Comparison of ENCODE assay signal across 8 mouse cellular contexts in the genomic region with DNA sequence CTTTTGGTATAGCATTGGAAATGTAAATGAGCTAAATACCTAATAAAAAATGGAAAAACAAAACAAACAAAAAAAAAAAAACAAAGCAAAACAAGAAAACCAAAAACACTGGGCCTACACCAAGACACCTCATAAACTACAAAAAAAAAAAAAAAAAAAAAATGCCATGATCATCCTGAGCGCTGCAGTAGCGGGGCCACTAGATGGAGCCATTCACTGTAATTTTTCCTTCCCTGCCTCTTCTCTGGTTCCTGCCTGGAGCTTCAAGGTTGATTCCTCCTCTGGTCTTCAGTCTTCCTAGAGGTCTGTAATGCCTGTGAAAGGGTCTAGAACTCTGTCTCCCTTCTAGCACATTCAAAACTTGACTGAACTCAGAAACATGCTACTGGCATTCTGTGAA. TPM values are rescaled to one million over a fixed set of nuclear protein-coding genes. Genes with fewer than 3 reads are reported as not detected.
A peak's percentile ranks its signal among the peaks of the same experiment; 100 is the strongest.
DNase-seq lines count a peak whose midpoint lies in the region; ATAC-seq lines count a peak whose summit lies in the region.
"Not testable (repeated sequence)": the region's sequence is repeated elsewhere in the genome, so short reads cannot be mapped to it uniquely, and the experiment has no call there.

No protein-coding gene starts in this region.

- H3K27me3 ChIP-seq in midbrain, embryonic 14.5 days (ENCODE audit: control insufficient read depth, insufficient read depth, low read length) = not testable (repeated sequence)

- ATAC-seq in midbrain, embryonic 14.5 days (ENCODE audit: low FRiP score, low TSS enrichment) = peak; percentile 24; the same call in 1 of the 2 replicates

- not testable (repeated sequence) for H3K4me1 ChIP-seq in midbrain, embryonic 14.5 days (ENCODE audit: control insufficient read depth, insufficient read depth, low read length)

- H3K36me3 ChIP-seq in midbrain, embryonic 14.5 days (ENCODE audit: control insufficient read depth, insufficient read depth, low read length) = not testable (repeated sequence)

- H3K9me3 ChIP-seq in midbrain, embryonic 14.5 days (ENCODE audit: control insufficient read depth, low read length) = not testable (repeated sequence)

- not testable (repeated sequence) for H3K4me2 ChIP-seq in midbrain, embryonic 14.5 days (ENCODE audit: low read length)

- intact Hi-C loops in gastrocnemius, postnatal 14 days (cut with DNase I; ENCODE audit: low total_unique reads); left cerebral cortex, postnatal 14 days (cut with DNase I): not testable (repeated sequence)

- H3K9ac ChIP-seq in midbrain, embryonic 14.5 days (replicated peaks; ENCODE audit: low read length) = not testable (repeated sequence)

- WGBS in midbrain, embryonic 14.5 days = 12% methylated on average over 2 of the region's 2 CpGs

- H3K4me3 ChIP-seq in midbrain, embryonic 14.5 days (replicated peaks; ENCODE audit: low read depth, low read length) = not testable (repeated sequence)

- DNase-seq in CD4-positive helper T cell, adult 2 months (ENCODE audit: low read depth, low spot score) = peak; percentile 27
- peak; percentile 39 for DNase-seq in adrenal gland, postnatal 14 days
- DNase-seq in embryo, embryonic 11 days = peak; percentile 19
- DNase-seq in gastrocnemius, postnatal 14 days = peak; percentile 3
- peak; percentile 33 for DNase-seq in kidney, adult 18-20 months
- peak; percentile 39 to 44 for DNase-seq in left cerebral cortex, postnatal 14 days (ENCODE audit: low spot score in 2 of 2)
- peak; percentile 58 for DNase-seq in midbrain, embryonic 14.5 days
- DNase-seq in right cerebral cortex, postnatal 25 days = peak; percentile 6

- H3K27ac ChIP-seq in midbrain, embryonic 14.5 days (replicated peaks; ENCODE audit: low read depth, low read length) = not testable (repeated sequence)

RNA-seq across cellular contexts. Expression of a gene that starts 54.2 kb away (rescaled TPM):
- total RNA-seq in adrenal gland, postnatal 14 days (2021) = 7.4 and 15.3 TPM in 2 replicates
- 1 to 10 TPM; 6.7 to 7.4 TPM for total RNA-seq in gastrocnemius, postnatal 14 days (2021)
- 1 to 10 TPM; 7.6 to 7.8 TPM for total RNA-seq in left cerebral cortex, postnatal 14 days (2021)
- polyA plus RNA-seq in midbrain, embryonic 14.5 days (2014; fragmentation: Nextera tagmentation; extraction: Ambion mirVana) = 16.8 and 24.7 TPM in 2 replicates

Comparison
In these comparisons a context has a peak if more than half of its experiments do, and no peak if none do; other contexts are left out.
1. DNase-seq: peak in every context shown above with its lines; median percentile 58 in midbrain, embryonic 14.5 days; 42 in left cerebral cortex, postnatal 14 days; 39 in adrenal gland, postnatal 14 days; 33 in kidney, adult 18-20 months; 27 in CD4-positive helper T cell, adult 2 months; 19 in embryo, embryonic 11 days; 6 in right cerebral cortex, postnatal 25 days; 3 in gastrocnemius, postnatal 14 days.